Mouse (Mus musculus) left cerebral cortex, postnatal 14 days (tissue): ENCODE measurements around the gene Cadps. TPM values are rescaled to one million over a fixed set of nuclear protein-coding genes. Genes with fewer than 3 reads are reported as not detected.

Experiments
- DNase-seq, 2 experiments: peaks; one replicate each; pipeline ENCODE4 v3.0.0; 2021 to 2022; ENCODE audit warnings: low spot score in 2 of 2, mixed read lengths in 1 of 2
- intact Hi-C: fragments of 180-260 bp; cut with DNase I; formaldehyde crosslinking; loops from one replicate; pipeline ENCODE4 v1.15.1; 2025
- long read RNA-seq, 2 experiments: library from polyadenylated mRNA; stranded (forward); transcript quantifications; one replicate each; pipeline ENCODE4 v2.0.0; 2021
- total RNA-seq, 2 experiments: library from RNA; stranded (reverse); gene quantifications; 2 replicates each; pipeline ENCODE4 v1.2.3; 2021

Gene Cadps
- 100 to 1,000 TPM; 227 to 241 TPM for total RNA-seq
- long read RNA-seq, experiment 1, full-length matches to known transcripts = 1 of 37 reads
- long read RNA-seq, experiment 1, partial matches to known transcripts = 8 of 37 reads
- long read RNA-seq, experiment 1, other reads (novel, unspliced or antisense) = 28 of 37 reads
- long read RNA-seq, experiment 2, partial matches to known transcripts = 6 of 31 reads
- long read RNA-seq, experiment 2, other reads (novel, unspliced or antisense) = 25 of 31 reads

GRCm38 (mm10) chr14:12822491-12823219 lies at the start of gene Cadps:
Cadps (minus strand) TSS chr14:12823079.
- intact Hi-C loops = loop anchor here (5.0 to 10.0 kb wide), 4 partner anchors 138 to 375 kb away; no protein-coding TSS in a partner anchor
- DNase-seq = peak; percentile 76 to 85

DNA sequence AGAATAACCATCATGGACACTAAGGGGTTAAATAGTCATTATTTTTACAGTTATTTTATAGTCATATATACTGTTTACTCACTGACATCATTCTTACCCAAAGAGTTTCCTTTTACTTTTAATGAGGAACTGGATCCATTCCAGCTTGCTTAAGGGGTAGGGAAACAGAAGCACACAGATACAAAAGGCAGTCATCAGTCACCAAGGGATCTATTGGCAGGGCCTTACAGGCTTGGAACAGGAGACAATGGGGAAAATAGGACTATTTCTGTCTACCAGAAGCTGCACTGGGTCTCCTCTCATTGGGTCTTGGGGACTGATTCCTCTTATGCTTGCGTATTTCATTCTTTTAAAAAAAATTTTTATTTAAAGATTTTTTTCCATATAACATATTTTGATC lies 46.7 kb upstream of the Cadps start:
- intact Hi-C loops = loop anchor here (10.0 kb wide), 1 partner anchor 85 kb away; no protein-coding TSS in a partner anchor
- DNase-seq = no peak

DNA sequence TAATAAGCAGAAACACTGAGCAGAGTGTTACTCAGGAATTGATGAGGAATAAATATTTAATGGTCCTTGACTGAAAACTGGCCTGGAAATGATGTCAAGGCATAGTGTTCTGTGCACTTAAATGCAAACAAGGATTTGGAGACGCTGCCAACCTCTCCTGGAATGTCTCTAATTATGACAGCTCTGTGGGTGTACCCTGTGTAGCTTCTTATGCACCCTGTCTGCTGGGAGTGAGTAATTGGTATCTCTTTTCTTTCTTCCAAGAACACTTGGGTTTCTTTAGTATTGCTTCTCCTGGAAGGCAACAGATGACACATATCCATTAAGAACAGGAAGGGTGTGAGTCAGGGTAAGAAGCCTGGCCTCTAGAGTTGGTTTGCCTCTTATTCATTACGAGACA lies 42.4 kb upstream of the Cadps start:
- intact Hi-C loops = no loop called here
- peak; percentile 17 to 41 for DNase-seq

DNA sequence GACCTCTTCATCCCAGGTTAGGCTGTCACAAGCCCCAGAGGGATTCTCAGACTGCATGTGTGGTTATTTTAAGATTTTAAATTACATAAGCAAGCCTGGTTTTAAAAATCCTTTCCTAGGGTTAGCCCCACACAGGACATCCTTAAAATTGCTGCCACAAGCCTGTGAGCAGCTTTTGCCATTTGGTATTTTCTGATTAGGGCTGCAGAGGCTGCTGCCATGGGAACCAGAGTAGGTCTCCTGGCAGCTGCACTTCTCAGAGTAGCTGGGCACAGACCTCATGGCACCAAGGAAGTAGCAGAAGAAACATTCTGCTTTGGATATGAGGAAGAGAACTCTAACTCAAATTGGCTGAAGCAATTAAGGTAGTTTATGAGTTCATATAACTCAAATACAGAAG lies 21.0 kb upstream of the Cadps start:
- intact Hi-C loops = no loop called here
- peak; percentile 5 to 10 for DNase-seq

GRCm38 (mm10) chr14:12839471-12839870 lies 16.6 kb upstream of the Cadps start:
- intact Hi-C loops = loop anchor here (10.0 kb wide), 1 partner anchor 195 kb away; no protein-coding TSS in a partner anchor
- no peak for DNase-seq

DNA sequence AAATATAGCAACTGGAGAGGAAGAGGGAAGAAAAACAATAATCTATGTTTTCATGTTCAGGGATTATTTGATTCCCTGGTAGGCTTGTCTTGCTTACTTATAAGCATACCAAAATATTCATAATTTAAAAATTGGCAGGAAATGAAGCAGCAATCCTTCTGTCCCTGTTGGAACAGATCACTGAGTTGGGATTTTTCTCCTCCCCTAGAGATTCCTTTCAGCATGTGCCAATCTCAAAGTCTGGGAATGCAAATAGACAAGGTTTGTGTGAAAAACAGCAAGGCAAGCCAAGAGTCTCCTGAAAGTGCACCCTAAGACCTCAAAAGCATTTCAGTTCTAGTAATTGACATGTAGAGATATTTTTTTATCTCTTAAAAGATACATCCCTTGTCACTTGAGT lies 16.1 kb upstream of the Cadps start:
- intact Hi-C loops = loop anchor here (10.0 kb wide), 1 partner anchor 196 kb away; no protein-coding TSS in a partner anchor
- DNase-seq = no peak

DNA sequence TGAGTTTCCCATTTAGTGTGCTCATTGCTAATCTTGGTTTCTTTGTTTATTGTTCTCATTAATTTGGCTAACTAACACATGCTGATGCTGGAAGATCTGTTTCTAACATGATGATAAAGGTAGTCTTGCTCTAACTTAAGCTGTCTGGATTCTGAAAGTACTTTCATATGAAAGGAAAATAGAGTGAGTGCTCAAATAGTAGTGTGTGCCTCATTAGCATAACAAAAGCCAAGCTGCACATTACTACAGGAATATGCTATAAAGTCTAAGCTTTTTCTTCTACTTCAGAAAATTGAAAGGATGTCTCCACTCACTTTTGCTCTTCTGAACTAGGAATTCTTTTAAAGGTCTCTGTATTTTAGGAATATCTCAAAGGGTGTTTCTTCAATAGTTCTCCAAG lies 15.4 kb upstream of the Cadps start:
- no peak for DNase-seq
- intact Hi-C loops = loop anchor here (10.0 kb wide), 1 partner anchor 196 kb away; no protein-coding TSS in a partner anchor

DNA sequence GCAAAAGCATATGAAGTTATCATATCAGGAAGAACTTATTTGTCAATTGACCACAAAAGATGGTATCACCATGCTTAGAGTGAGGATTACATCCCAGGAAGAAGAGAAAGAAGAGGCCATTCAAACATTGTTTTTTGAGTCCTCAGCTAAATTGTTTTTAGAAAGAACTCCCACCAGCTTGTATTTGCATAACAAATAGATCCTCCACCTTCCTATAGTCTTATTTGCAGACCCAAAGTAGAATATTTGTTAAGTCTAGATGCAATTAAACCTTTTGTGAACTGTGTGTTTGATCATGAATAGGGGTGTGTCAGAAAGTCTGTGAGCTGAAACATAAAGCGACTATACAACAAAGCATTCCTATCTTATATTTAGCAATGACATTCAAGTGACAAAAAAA lies 15.0 kb upstream of the Cadps start:
- intact Hi-C loops = loop anchor here (10.0 kb wide), 1 partner anchor 197 kb away; no protein-coding TSS in a partner anchor
- no peak for DNase-seq

DNA sequence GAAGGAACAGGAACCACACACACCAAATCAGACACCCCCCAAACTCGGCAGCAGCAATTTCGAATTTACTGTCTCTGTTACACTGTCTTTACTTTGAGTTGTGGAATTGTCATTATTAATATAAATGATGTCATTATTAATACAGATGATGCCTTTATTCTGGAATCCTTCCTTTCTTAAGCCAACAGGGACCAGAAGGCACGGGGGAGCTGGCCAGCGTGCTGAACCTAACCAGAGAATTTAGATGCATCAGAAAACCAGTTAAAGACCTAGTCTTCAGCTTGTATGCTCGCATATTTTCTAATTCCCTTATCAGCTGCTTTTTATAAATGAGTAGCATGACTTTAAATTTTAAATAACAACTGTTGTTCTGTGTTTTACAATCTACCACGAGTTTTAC lies 902 bp upstream of the Cadps start:
- intact Hi-C loops = loop anchor here (5.0 to 10.0 kb wide), 4 partner anchors 139 to 374 kb away; no protein-coding TSS in a partner anchor
- DNase-seq = no peak

DNA sequence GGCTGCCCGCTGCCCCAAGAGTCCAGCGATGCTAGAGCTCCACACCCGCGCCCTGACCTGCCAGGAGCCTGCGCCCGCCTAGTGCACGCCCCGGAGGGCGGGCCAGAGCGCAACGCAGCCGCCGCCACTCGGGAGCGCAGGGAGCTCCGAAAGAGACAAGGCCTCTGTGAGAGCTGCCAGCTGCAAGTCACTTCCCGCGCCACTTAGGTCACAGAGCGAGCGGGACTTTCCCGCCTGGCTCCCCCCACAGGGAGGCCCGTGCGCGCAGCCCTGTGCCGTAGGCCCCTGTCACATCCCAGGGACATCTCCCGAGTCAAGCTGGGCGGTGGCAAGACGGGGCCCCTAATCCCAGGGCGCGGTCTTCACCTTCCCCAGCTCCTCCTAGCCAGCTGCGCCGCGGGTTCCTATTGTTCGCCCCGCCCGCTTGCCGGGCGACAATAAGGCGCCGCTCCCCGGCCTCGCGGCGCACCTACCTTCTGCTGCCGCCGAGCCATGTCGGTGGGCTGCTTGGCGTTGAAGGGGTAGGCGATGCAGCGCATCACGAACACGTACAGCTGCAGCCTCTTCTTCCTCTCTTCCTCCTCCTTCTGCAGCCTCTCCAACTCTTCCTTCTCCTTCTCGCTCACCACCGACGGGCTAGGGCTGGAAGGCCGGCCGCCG lies 918 bp downstream of the Cadps start:
- intact Hi-C loops = loop anchor here (5.0 to 10.0 kb wide), 4 partner anchors 137 to 375 kb away; no protein-coding TSS in a partner anchor
- peak; percentile 70 to 81 for DNase-seq

DNA sequence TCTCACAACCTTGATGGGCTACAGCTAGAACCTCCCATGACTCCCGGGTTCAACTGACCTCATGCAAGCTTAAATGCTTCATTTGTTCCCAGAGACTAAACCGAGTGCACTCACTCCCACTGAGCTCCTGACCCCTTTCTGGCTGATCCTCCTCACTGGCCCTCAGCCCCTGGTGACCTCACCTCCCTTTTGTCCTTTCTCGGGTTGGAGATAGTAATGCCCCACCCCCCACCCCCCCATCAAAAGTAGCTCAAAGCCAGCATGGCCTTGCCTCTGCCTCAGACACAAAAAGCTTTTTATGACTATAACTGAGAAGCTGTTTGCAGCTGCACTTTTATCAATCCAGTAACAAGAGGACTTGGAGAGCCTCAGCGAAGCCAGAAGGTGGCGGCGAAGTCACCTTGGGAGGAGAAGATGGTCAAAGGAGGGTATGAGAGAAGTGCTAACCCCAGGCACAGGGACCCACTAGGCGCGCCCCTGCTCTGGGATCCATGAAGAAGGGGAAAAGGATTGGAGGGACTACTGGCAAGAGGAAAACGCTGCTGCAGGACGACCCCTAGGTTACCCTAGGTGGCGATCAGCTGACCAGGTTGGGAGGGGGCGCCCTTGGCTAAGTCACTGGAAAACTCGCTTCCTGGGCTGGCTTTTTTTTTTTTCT lies 1.6 kb downstream of the Cadps start:
- intact Hi-C loops = loop anchor here (5.0 to 10.0 kb wide), 4 partner anchors 136 to 376 kb away; no protein-coding TSS in a partner anchor
- DNase-seq = peak in 1 of 2 experiments; percentile 20

DNA sequence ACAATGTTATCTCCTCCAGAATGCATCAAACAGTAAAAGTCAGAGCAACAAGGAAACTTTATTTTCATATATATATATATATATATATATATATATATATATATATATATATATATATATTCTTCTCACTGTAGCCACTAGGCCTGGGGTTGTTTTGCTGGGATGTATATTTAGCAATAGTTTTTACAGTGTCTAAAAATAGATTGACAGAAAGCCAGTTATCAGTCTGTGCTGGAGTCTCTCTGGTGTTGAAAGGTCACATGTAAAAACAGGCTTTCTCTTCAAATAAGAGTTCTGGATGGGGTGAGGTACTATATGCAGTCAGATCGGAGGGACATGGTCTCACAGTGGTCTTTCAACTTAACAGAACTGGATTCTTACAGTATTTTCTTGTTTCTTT lies 2.7 kb downstream of the Cadps start:
- intact Hi-C loops = loop anchor here (5.0 to 10.0 kb wide), 4 partner anchors 135 to 377 kb away; no protein-coding TSS in a partner anchor
- no peak for DNase-seq

GRCm38 (mm10) chr14:12818442-12818841 lies 4.4 kb downstream of the Cadps start:
- DNase-seq = peak in 1 of 2 experiments; percentile 46
- intact Hi-C loops = no loop called here

DNA sequence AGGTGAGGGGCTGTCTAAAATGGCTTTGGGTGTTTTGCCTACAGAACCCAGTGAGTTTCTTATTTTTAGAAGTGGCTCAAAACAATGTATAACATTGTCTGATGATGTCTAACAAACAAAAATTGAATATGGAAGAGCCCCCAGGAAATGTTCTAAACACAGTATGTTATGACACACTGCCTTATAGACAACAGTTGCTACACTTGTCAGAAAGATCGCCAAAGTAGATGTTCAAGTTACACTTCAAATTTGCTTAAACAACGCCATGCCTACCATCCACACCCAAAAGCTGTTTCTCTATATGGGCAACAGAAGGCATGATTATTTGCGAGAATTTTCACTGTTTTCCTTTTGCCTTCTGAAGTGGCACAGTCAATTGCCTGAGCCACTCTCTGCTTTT lies 10.8 kb downstream of the Cadps start:
- intact Hi-C loops = no loop called here
- DNase-seq = no peak

DNA sequence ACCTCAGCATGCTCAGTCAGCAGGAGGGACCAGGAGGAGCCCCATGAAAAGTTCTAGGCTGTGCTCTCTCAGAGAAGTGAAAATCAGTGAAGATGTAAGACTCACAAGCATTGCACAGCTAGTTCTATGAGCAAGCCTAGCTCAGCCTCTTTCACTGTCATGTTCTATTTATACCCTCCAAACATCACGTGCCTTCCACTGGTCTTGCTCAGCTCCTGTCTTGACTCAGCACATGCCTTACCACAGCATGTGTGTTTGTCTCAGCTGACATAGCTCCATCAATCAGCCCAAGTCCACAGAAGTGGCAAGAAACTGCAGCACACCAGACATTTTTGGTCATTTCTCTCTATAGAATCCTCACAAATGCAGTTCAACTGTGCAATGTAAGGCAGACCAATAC lies 19.9 kb downstream of the Cadps start:
- intact Hi-C loops = no loop called here
- DNase-seq = no peak

DNA sequence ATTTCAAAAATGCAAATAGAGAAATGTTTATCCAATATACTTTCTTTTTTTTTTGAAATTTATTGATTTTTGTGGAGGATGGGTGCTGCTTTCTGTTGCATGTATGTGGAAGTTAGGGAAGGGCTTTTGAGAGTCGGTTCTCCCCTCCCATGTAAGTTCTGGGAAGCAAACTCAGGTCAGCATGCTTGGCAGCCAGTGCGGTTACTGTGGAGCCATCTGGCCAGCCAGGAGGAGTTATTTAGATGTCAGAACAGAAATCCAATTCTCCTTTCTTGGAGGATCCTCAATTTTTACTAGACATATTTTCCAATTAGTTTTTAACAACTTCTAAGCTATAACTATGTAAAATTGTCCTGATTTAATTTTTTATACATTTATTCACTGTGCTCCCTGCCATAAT lies 21.8 kb downstream of the Cadps start:
- intact Hi-C loops = no loop called here
- DNase-seq = no peak

GRCm38 (mm10) chr14:12798926-12799325 lies 24.0 kb downstream of the Cadps start:
- intact Hi-C loops = no loop called here

DNA sequence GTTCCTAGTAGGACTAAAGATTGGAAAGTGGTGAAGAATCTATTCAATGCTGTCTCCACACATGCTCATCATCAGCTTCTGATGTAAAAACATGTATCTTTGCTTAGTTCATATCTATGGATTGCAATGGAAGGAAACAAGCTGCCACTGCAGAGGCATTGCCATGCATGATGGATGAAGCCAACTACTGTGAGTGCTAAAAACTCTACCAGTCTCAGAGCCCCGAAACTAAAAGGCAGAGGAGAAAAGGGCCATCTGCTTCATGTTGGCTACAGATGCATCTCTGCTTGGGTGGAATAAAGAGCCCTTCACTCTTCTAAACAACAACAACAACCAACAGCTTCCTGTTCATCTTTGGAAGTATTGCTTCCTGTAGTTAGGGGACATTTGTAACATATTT lies 38.6 kb downstream of the Cadps start:
- no peak for DNase-seq
- intact Hi-C loops = no loop called here

More at GRCm38 (mm10) chr14:12798926-12799325, 24.0 kb downstream of the Cadps start:
- no peak for DNase-seq

DNA sequence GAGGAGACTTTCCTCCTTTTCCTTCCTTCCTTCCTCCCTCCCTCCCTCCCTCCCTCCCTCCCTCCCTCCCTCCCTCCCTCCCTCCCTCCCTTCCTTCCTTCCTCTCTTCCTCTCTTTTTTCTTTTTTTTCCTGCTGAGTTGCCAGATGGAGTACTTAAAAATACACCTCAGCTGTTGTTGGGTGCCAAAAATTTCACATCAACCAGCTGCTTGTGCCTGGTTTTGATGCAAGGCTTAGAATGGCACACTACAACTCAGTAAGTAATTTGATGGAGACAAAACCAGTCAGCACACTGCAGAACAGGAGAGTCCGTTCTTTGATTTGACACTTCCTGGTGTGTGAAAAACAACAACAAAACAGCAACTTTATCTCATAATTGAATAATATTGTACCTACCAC lies 42.9 kb downstream of the Cadps start:
- peak in 1 of 2 experiments; percentile 27 for DNase-seq
- intact Hi-C loops = no loop called here
